Mouse (Mus musculus) lung, embryonic 16.5 days (tissue): ENCODE results near the gene Mmab. TPM values are rescaled to one million over a fixed set of nuclear protein-coding genes. Genes with fewer than 3 reads are reported as not detected.

ENCODE experiments used
- ATAC-seq: fragments of 200-750 bp; cut with Nextera tagmentation; 2 replicates; pipeline ENCODE4 v1.8.0; 2017; ENCODE audit warnings: low read depth, mild to moderate bottlenecking, moderate library complexity
- H3K27ac ChIP-seq: fragments of 300-500 bp; sonication (generic); 2 replicates; pipeline ENCODE4 v1.5.1; 2014; ENCODE audit warnings: mild to moderate bottlenecking, control low read depth, low read length
- H3K27me3 ChIP-seq: fragments of 300-500 bp; sonication (generic); 2 replicates; pipeline ENCODE4 v1.6.1; 2014; ENCODE audit warnings: low read depth, low read length, mixed read lengths; ENCODE audit not compliant: control insufficient read depth, insufficient read depth
- H3K36me3 ChIP-seq: fragments of 300-500 bp; sonication (generic); 2 replicates; pipeline ENCODE4 v1.6.1; 2014; ENCODE audit warnings: low read length; ENCODE audit not compliant: control insufficient read depth, insufficient read depth
- H3K4me1 ChIP-seq: fragments of 300-500 bp; sonication (generic); replicated peaks from 2 replicates; pipeline ENCODE4 v1.6.1; 2014; ENCODE audit warnings: low read length, mixed read lengths; ENCODE audit not compliant: control insufficient read depth, insufficient read depth
- H3K4me2 ChIP-seq: fragments of 300-500 bp; sonication (generic); 2 replicates; pipeline ENCODE4 v1.6.1; 2014; ENCODE audit warnings: low read depth, low read length, control low read depth
- H3K4me3 ChIP-seq: fragments of 300-500 bp; sonication (generic); 2 replicates; pipeline ENCODE4 v1.5.1; 2014; ENCODE audit warnings: mild to moderate bottlenecking, low read length, control low read depth
- H3K9ac ChIP-seq: fragments of 300-500 bp; sonication (generic); 2 replicates; pipeline ENCODE4 v1.6.1; 2014; ENCODE audit warnings: low read length, control low read depth
- H3K9me3 ChIP-seq: fragments of 300-500 bp; sonication (generic); 2 replicates; pipeline ENCODE4 v1.6.1; 2016; ENCODE audit warnings: low read length; ENCODE audit not compliant: control insufficient read depth
- WGBS: fragments of 180-500 bp; shearing (Covaris S2); extraction: QIAGEN DNeasy Blood & Tissue Kit; methylation state at CpG from one replicate; pipeline ENCODE4 v1.1.7; 2014; 5-methylcytosine and 5-hydroxymethylcytosine counted together
- polyA plus RNA-seq: library from polyadenylated mRNA; unstranded; fragments of >200 nt; fragmentation: Nextera tagmentation; extraction: Ambion mirVana; gene quantifications from 2 replicates; pipeline ENCODE4 v1.2.1, GENCODE M21; 2015

The Mmab gene
- 29.8 and 31.7 TPM in 2 replicates for polyA plus RNA-seq

DNA sequence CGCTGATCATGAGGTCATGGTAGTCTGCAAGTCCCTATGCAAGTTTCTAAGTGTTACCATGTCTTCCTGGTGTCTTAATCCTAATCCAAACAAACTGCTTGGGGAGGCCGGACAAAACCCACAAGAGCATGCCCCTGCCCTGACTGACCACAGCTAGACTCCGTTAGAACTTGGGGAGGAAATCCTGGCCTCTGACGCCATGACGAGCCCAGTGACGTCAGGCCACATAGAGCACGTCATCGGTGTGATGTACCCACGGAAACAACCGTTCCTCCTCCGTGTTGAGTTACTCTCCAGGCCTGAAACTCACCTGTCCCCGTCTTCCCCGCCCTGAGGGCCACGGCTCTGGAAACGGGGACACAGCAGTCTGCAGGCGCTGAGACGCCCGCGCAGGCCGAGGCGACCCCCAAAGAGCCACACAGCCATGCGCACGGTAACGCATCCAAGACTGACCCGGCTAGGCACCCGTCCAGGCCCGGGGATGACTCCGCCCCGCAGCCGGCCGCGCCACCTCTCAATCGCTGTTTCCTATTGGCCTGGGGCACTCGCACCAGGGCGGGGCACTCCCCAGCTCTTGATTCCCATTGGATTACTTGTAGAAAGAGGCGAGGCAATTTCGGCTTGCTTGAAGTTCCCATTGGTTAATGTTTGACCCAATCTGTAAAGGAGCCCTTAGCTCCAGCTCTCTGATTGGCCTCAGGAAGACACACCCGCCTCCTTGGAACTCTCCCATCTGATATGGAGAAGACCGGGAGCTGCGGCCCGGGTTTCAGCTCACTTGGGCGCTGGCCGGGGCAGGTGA lies at the start of gene Mmab, which contains the start of gene Mvk:
Gene Mmab (minus strand): TSS at position 495 of the 802 bp plus-strand sequence.
Gene Mvk (plus strand): TSS at position 704 of the 802 bp plus-strand sequence.
- Histone ChIP-seq H3K27me3 (no peaks in the 10 kb centered on the region), H3K27ac (peak within 1 kb of the TSS; percentile 53), H3K4me1 (peaks cover 13% of the 10 kb centered on the region), H3K36me3 (peaks cover 7% of the 10 kb centered on the region), H3K9ac (peak within 1 kb of the TSS; percentile 88), H3K4me2 (peak within 1 kb of the TSS; percentile 89), H3K9me3 (no peaks in the 10 kb centered on the region), H3K4me3 (peak within 1 kb of the TSS; percentile 95)
- ATAC-seq: peak; percentile 98
- 2% methylated on average over 43 of the region's 43 CpGs for WGBS

DNA sequence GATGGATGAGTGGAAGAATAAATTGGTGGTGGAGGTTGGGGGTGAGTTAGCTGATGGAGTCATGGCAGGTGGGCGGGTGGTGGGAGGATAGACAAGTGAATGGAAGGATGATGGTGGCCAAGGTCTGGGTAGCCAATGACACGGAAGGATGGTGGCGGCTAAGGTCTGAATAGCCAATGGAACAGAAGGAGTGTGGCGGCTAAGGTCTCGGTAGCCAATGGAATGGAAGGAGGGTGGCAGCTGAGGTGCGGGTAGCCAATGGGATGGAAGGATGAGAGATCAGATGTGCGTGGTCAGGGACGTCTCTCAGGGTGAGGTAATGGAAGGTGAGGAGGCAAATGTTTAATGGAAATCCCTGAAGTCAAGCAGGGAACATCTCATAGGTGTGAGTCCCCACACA lies 46.4 kb upstream of the Mmab start:
- Histone ChIP-seq H3K4me3 (no peak overlapping the region), H3K36me3 (no peaks in the 10 kb centered on the region), H3K9me3 (no peaks in the 10 kb centered on the region), H3K27me3 (no peaks in the 10 kb centered on the region), H3K4me2 (no peak overlapping the region), H3K9ac (no peak overlapping the region), H3K27ac (no peak overlapping the region), H3K4me1 (no peaks in the 10 kb centered on the region)
- 90% methylated on average over 8 of the region's 8 CpGs for WGBS
- ATAC-seq: no peak

DNA sequence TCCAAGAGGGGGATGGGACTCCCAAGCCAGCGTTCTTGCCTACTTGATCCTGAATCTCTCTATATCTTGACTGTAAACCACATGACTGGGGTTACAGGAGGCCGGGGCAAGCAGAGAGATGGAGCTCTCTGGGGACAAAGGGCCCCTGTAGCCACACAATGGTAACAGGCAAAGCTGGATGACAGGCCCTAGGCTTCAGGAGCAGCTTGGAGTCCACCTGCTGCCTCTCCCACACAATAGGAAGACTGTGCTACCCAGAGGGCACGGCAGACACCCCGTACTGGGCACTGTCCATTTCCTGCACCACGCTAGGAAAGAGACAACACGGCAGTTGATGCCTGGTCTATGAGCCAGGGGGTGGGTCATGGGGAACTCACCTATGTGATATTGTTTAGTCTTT lies 45.7 kb upstream of the Mmab start:
- H3K9ac ChIP-seq: no peak overlapping the region
- H3K4me3 ChIP-seq: no peak overlapping the region
- 86% methylated on average over 6 of the region's 6 CpGs for WGBS
- no peak overlapping the region for H3K4me2 ChIP-seq
- H3K36me3 ChIP-seq: no peaks in the 10 kb centered on the region
- no peaks in the 10 kb centered on the region for H3K4me1 ChIP-seq
- no peak for ATAC-seq
- no peaks in the 10 kb centered on the region for H3K9me3 ChIP-seq
- no peaks in the 10 kb centered on the region for H3K27me3 ChIP-seq
- no peak overlapping the region for H3K27ac ChIP-seq

DNA sequence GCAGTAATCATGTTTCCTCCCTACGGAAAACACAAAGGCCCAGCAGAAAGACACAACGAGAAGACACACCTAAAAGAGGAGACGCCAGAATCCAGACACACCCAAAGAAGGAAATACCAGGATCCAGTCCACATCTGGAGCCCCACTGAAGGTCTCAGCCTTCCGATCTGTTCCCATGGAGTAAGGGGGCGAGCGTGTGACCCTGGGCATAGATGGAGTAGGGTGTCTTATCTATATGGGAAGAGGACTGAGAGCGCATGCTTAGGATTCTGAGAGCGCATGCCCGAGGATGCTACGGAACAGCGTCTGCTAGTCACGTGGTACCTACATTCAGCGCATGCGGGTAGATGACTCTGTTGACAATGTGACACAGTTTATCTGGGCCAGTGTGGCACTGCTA lies 41.8 kb upstream of the Mmab start:
- ATAC-seq: no peak
- Histone ChIP-seq H3K4me3 (no peak overlapping the region), H3K9me3 (no peaks in the 10 kb centered on the region), H3K27ac (no peak overlapping the region), H3K9ac (no peak overlapping the region), H3K36me3 (no peaks in the 10 kb centered on the region), H3K4me1 (peaks cover 3% of the 10 kb centered on the region), H3K4me2 (no peak overlapping the region), H3K27me3 (no peaks in the 10 kb centered on the region)
- WGBS: 80% methylated on average over 14 of the region's 14 CpGs

DNA sequence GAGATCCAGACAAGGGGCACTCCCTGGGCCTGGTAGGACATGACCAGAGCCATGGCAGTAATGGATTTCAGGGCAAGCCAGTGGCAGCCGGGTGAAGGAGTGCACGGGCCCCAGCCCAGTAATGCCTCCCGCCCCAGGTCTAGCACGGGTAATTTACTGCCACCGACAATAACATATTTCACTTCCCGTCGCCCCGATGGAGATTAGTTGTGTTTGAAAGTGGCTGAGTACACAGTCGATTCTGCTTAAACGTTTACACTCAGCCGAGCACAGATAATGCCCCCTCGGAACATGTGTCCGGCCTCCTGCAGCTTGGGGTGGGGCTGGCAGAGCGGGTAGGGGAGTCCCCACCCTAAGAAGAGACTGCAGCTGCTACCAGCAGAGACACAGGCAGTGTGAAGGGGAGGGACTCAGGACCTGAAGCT lies 38.7 kb upstream of the Mmab start:
- H3K9ac ChIP-seq: no peak overlapping the region
- no peak for ATAC-seq
- no peak overlapping the region for H3K4me2 ChIP-seq
- no peaks in the 10 kb centered on the region for H3K9me3 ChIP-seq
- H3K27me3 ChIP-seq: no peaks in the 10 kb centered on the region
- H3K36me3 ChIP-seq: no peaks in the 10 kb centered on the region
- H3K4me3 ChIP-seq: no peak overlapping the region
- H3K27ac ChIP-seq: no peak overlapping the region
- WGBS: 12% methylated on average over 14 of the region's 14 CpGs
- peaks cover 3% of the 10 kb centered on the region for H3K4me1 ChIP-seq

DNA sequence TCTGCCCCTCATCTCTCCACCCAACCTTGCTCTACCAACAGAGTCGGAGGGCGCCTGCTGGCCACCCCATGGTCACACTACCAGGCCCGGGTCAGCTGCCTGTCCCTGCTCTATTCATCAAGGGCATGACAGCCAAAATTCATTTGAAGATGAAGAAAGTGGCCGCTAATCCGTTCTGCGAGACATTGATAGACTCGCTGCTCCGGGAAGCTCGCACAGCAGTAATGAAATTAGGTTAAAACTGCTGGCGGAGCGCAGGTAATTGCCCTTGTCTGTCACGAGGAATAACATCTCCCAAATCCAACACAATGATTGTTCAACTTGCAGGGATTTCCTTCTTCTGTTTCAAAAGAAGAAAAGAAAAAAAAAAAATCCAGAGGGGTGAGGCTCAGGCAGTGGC lies 34.4 kb upstream of the Mmab start:
- Histone ChIP-seq H3K4me3 (no peak overlapping the region), H3K36me3 (no peaks in the 10 kb centered on the region), H3K27me3 (no peaks in the 10 kb centered on the region; the same call in 1 of the 2 replicates), H3K9me3 (no peaks in the 10 kb centered on the region), H3K27ac (no peak overlapping the region), H3K4me2 (no peak overlapping the region), H3K9ac (no peak overlapping the region), H3K4me1 (peaks cover 7% of the 10 kb centered on the region)
- WGBS: 86% methylated on average over 12 of the region's 12 CpGs
- no peak for ATAC-seq

DNA sequence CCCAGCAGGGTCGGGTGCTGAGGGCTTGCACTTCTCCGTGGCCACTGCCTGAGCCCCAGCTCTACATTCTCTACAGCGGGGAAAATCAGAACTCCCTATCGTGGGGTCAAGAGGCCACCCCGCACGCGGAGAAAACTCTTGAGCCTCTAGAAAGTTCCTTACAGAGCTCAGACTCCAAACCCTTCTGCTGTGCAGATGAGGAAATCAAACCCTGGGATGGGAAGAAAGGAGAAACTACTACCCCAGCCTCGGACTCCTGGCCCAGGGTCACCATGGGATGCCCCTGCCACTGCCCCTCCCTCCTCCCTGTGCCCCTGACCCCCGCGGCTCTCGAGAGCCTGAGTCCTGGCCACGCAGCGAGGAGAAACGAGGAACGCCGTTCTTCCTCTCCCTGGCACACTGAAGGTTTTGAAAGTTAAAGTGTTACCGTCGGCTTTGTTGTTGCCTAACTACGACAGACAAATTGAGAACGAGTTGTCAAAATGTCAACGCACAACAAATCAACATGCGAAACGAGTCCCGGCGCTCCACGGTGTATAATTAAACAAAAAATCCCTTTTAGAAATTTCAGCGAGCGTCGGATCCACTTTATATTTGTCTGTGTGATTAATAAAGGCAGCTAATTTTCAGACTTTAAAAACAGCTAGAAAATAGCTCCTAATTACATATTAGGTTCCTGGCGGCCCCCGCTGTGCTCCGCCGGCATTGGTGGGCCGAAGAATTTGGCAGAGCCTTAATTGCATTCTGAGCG lies 31.1 kb upstream of the Mmab start:
- H3K27me3 ChIP-seq: no peaks in the 10 kb centered on the region; the same call in 1 of the 2 replicates
- H3K9me3 ChIP-seq: no peaks in the 10 kb centered on the region
- H3K4me1 ChIP-seq: peaks cover 4% of the 10 kb centered on the region; the same call in 1 of the 2 replicates
- H3K4me2 ChIP-seq: peak overlapping the region; percentile 25; the same call in 1 of the 2 replicates
- no peaks in the 10 kb centered on the region for H3K36me3 ChIP-seq
- 34% methylated on average over 35 of the region's 35 CpGs for WGBS
- no peak overlapping the region for H3K27ac ChIP-seq
- no peak for ATAC-seq
- no peak overlapping the region for H3K4me3 ChIP-seq
- peak overlapping the region; percentile 46 for H3K9ac ChIP-seq

DNA sequence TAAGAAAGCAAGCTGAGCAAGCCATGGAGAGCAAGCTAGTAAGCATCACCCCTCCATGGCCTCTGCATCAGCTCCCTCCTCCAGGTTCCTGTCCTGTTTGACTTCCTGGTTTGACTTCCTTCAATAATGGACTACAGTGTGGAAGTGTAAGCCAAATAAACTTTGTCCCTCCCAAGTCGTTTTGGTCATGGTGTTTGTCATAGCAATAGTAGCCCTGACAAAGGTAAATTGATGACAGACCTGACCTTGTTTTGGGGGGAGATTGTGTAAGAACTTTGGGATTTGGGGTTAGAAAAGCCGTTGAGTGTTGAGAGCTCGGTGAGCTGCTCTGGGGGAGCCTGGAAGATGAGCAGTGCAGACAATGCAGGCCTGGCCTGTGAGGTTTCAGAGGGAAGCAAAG lies 26.5 kb upstream of the Mmab start:
- WGBS: 58% methylated on average over 3 of the region's 3 CpGs
- H3K27me3 ChIP-seq: no peaks in the 10 kb centered on the region
- no peak overlapping the region for H3K27ac ChIP-seq
- H3K4me1 ChIP-seq: peaks cover 12% of the 10 kb centered on the region
- ATAC-seq: no peak
- H3K4me3 ChIP-seq: no peak overlapping the region
- no peak overlapping the region for H3K4me2 ChIP-seq
- no peak overlapping the region for H3K9ac ChIP-seq
- no peaks in the 10 kb centered on the region for H3K9me3 ChIP-seq
- H3K36me3 ChIP-seq: no peaks in the 10 kb centered on the region

DNA sequence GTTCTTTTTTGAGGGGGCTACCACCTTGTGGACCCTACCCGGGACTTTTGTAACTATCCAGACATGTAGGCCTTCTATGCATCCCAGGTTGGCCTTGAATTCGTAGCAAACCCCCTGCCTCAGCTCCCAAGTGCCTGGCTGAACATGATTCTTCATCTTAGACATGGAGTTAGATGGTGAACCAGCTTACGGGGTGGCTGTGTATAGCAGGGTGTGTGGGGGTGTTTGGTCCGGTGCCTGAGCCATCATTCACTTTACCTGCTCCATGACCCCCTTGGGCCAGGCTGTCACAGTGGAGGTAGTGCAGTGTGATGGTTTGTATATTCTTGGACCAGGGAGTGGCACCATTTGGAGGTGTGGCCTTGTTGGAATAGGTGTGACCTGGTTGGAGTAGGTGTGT lies 24.1 kb upstream of the Mmab start:
- peak overlapping the region; percentile 74 for H3K27ac ChIP-seq
- no peaks in the 10 kb centered on the region for H3K27me3 ChIP-seq
- peaks cover 15% of the 10 kb centered on the region for H3K4me1 ChIP-seq
- WGBS: 70% methylated on average over 4 of the region's 4 CpGs
- H3K4me2 ChIP-seq: no peak overlapping the region
- H3K9me3 ChIP-seq: no peaks in the 10 kb centered on the region
- no peaks in the 10 kb centered on the region for H3K36me3 ChIP-seq
- no peak overlapping the region for H3K4me3 ChIP-seq
- no peak overlapping the region; the same call in 1 of the 2 replicates for H3K9ac ChIP-seq
- no peak for ATAC-seq
